Mouse (Mus musculus): ENCODE data around the gene Tomm6. TPM values are rescaled to one million over a fixed set of nuclear protein-coding genes. Genes with fewer than 3 reads are reported as not detected.
A peak's percentile ranks its signal among the peaks of the same experiment; 100 is the strongest.

Gene Tomm6
- polyA plus RNA-seq, 1 experiment from 2014 or later: 360 TPM

DNA sequence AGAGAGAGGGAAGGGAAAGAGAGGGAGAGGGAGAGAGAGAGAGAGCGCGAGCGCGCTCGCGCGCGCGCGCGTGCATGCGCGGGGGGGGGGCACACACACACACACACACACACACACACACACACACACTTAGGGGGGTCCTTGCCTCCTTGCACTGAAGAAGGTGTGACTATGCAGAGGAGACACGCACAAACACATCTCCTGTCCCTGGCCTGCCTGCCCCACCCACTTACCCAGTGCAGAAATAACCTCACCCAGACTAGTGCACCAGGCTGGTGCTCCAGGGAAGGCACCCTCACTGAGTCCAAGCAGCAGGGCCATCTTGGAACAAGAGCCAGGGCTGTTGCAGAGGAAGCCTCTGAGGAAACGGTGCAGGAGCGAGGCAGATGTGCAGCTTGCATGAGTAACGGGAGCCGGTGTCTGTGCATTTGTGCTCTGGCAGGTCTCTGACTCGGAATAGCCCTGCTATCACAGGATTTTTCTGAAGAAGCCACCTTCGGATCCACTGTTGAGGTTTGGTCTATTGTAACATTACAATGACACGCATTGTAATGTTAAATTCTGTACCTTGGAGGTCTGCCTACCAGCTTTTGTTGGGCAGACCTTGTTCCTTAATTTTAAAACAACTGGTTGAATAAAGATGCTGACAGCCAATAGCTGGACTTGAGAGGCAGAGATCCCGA is 24.8 kb upstream of the Tomm6 start:
- Histone ChIP-seq H3K9ac (ENCODE audit: low read depth, low read length) (no peak overlapping the region), H3K27me3 (ENCODE audit: control insufficient read depth, insufficient read depth, low read length) (0 out of 2 replicates have a peak, but pooled peaks cover 2% of the 10 kb centered on the region), H3K9me3 (replicated peaks; ENCODE audit: control insufficient read depth, low read length) (no peaks in the 10 kb centered on the region), H3K4me3 (ENCODE audit: low read depth, low read length) (no peak overlapping the region), H3K4me1 (ENCODE audit: control insufficient read depth, insufficient read depth, low read length) (peaks cover 6% of the 10 kb centered on the region), H3K36me3 (ENCODE audit: control insufficient read depth, insufficient read depth, low read length) (no peaks in the 10 kb centered on the region), H3K27ac (ENCODE audit: low read depth, low read length) (no peak overlapping the region), H3K4me2 (no peak overlapping the region)
- WGBS (ENCODE audit: insufficient replicate concordance): 48% methylated on average over 15 of the region's 22 CpGs
- ATAC-seq (replicated peaks; ENCODE audit: insufficient number of reproducible peaks, low FRiP score, low TSS enrichment): no peak

DNA sequence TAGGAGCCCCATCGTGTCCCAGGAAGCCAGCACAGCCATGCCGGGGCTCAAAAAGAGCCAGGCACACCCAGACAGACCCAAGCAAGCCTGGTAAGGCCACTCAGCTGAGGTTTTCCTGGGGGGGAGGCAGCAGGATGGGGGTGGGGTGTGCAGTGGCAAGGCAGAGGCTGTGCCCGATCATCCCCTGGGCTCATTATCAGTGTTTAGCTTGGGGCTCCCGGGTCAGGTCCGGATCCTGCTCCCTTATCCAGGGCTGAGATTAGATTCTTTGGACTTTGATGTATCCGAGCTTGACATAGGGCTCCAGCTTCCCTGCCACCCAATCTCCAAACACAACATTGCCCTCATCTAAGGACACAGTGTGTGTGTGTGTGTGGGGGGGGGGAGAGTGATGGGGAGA is 23.7 kb upstream of the Tomm6 start:
- H3K4me1 ChIP-seq (ENCODE audit: control insufficient read depth, insufficient read depth, low read length): peaks cover 6% of the 10 kb centered on the region
- H3K4me3 ChIP-seq (ENCODE audit: low read depth, low read length): no peak overlapping the region
- 14% methylated on average over 6 of the region's 6 CpGs for WGBS (ENCODE audit: insufficient replicate concordance)
- no peak overlapping the region for H3K4me2 ChIP-seq
- no peak overlapping the region for H3K27ac ChIP-seq (ENCODE audit: low read depth, low read length)
- H3K36me3 ChIP-seq (ENCODE audit: control insufficient read depth, insufficient read depth, low read length): no peaks in the 10 kb centered on the region
- H3K9ac ChIP-seq (ENCODE audit: low read depth, low read length): no peak overlapping the region; the same call in 1 of the 2 replicates
- no peak for ATAC-seq (replicated peaks; ENCODE audit: insufficient number of reproducible peaks, low FRiP score, low TSS enrichment)
- H3K9me3 ChIP-seq (replicated peaks; ENCODE audit: control insufficient read depth, low read length): no peaks in the 10 kb centered on the region
- H3K27me3 ChIP-seq (ENCODE audit: control insufficient read depth, insufficient read depth, low read length): 0 out of 2 replicates have a peak, but pooled peaks cover 2% of the 10 kb centered on the region

DNA sequence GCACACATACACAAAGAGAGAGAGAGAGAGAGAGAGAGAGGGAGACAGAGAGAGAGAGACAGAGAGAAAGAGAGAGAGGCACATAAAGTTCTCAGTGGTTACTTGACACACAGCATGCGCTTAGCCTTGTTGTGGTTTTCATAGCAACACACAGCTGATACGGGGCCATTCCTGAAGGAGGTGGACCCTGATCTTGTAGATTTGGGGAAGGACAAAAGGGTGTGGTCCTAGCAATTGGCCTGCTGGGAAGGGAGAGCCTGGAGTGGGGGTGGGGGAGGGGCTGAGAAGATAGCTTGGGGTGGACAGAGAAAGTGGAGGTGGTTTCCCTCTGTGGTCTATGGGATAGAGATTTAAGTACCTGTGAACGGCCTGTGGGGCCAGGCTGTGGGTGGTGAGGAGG is 21.9 kb upstream of the Tomm6 start:
- Histone ChIP-seq H3K9ac (ENCODE audit: low read depth, low read length) (no peak overlapping the region), H3K36me3 (ENCODE audit: control insufficient read depth, insufficient read depth, low read length) (no peaks in the 10 kb centered on the region), H3K4me3 (ENCODE audit: low read depth, low read length) (no peak overlapping the region), H3K4me2 (no peak overlapping the region), H3K27ac (ENCODE audit: low read depth, low read length) (no peak overlapping the region), H3K9me3 (replicated peaks; ENCODE audit: control insufficient read depth, low read length) (no peaks in the 10 kb centered on the region), H3K4me1 (ENCODE audit: control insufficient read depth, insufficient read depth, low read length) (peaks cover 6% of the 10 kb centered on the region), H3K27me3 (ENCODE audit: control insufficient read depth, insufficient read depth, low read length) (0 out of 2 replicates have a peak, but pooled peaks cover 2% of the 10 kb centered on the region)
- no peak for ATAC-seq (replicated peaks; ENCODE audit: insufficient number of reproducible peaks, low FRiP score, low TSS enrichment)
- WGBS (ENCODE audit: insufficient replicate concordance): 46% methylated on average over 3 of the region's 3 CpGs

DNA sequence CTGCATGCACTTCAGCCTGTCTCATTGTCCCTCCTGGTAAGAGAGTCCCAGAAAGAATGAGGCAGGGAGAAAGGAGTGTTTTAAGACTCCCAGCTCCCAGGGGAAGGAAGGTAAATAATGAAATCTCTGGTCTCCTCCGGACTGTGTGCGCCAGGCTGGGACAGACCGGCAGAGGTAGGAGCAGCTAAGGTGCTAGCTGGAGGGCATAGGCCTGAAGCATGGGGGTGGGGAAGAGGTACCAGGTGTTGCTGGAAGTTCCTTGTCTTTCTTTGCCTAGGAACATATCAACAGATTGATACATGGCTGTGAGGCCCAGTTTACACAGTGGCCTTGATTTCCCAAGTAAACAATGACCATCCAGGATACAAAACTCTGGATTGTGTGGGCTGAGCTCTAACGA is 20.8 kb upstream of the Tomm6 start:
- Histone ChIP-seq H3K4me3 (ENCODE audit: low read depth, low read length) (no peak overlapping the region), H3K9ac (ENCODE audit: low read depth, low read length) (no peak overlapping the region), H3K27me3 (ENCODE audit: control insufficient read depth, insufficient read depth, low read length) (peaks cover 2% of the 10 kb centered on the region; the same call in 1 of the 2 replicates), H3K4me2 (no peak overlapping the region), H3K27ac (ENCODE audit: low read depth, low read length) (no peak overlapping the region), H3K9me3 (replicated peaks; ENCODE audit: control insufficient read depth, low read length) (no peaks in the 10 kb centered on the region), H3K4me1 (ENCODE audit: control insufficient read depth, insufficient read depth, low read length) (peaks cover 6% of the 10 kb centered on the region), H3K36me3 (ENCODE audit: control insufficient read depth, insufficient read depth, low read length) (no peaks in the 10 kb centered on the region)
- WGBS (ENCODE audit: insufficient replicate concordance): 63% methylated on average over 4 of the region's 4 CpGs
- ATAC-seq (replicated peaks; ENCODE audit: insufficient number of reproducible peaks, low FRiP score, low TSS enrichment): no peak

DNA sequence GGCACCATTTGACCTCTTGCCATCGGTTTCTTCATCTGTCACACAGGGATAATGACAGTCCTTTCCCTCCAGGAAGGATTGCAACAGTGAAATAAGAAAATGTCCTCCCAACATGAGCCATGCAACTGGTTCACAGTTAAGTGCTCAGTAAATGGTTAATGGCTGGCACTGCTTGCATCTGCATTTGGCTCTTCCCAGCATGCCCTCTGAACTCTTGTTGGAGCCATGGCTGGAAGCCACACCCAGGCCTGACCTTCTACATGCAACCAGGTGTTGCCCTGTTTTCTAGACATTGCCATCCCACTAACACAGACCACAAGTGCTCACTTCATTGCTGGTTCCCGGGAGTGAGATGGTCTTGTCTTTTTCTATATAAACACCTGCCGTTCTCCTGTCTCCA is 19.8 kb upstream of the Tomm6 start:
- Histone ChIP-seq H3K27ac (ENCODE audit: low read depth, low read length) (no peak overlapping the region), H3K27me3 (ENCODE audit: control insufficient read depth, insufficient read depth, low read length) (peaks cover 8% of the 10 kb centered on the region), H3K9me3 (replicated peaks; ENCODE audit: control insufficient read depth, low read length) (no peaks in the 10 kb centered on the region), H3K4me2 (no peak overlapping the region), H3K4me3 (ENCODE audit: low read depth, low read length) (no peak overlapping the region), H3K4me1 (ENCODE audit: control insufficient read depth, insufficient read depth, low read length) (peaks cover 6% of the 10 kb centered on the region), H3K9ac (ENCODE audit: low read depth, low read length) (no peak overlapping the region), H3K36me3 (ENCODE audit: control insufficient read depth, insufficient read depth, low read length) (no peaks in the 10 kb centered on the region)
- WGBS (ENCODE audit: insufficient replicate concordance): 79% methylated on average over 3 of the region's 3 CpGs
- no peak for ATAC-seq (replicated peaks; ENCODE audit: insufficient number of reproducible peaks, low FRiP score, low TSS enrichment)

DNA sequence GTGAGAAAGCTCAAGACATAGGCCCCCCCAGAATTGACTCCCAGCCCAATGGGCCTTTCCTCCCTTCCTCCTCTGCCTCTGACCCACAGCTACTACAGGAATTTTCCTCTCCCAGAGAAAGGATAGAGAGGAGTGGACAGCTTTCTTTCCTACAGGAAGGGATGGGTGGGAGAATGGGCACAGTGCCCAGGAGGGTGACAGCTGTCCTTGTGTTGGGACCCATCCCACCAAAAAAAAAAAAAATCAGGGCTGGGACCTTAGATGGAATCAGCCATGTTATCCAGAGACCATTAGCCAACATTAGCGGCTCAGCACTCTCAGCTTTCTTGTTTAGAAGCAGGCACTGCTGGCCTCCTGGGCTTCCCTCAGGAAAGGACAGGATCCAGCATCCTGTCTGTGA is 18.0 kb upstream of the Tomm6 start:
- H3K9ac ChIP-seq (ENCODE audit: low read depth, low read length): no peak overlapping the region
- peaks cover 19% of the 10 kb centered on the region for H3K27me3 ChIP-seq (ENCODE audit: control insufficient read depth, insufficient read depth, low read length)
- no peak overlapping the region for H3K4me2 ChIP-seq
- no peak overlapping the region for H3K27ac ChIP-seq (ENCODE audit: low read depth, low read length)
- H3K4me1 ChIP-seq (ENCODE audit: control insufficient read depth, insufficient read depth, low read length): peaks cover 8% of the 10 kb centered on the region
- no peaks in the 10 kb centered on the region for H3K36me3 ChIP-seq (ENCODE audit: control insufficient read depth, insufficient read depth, low read length)
- ATAC-seq (replicated peaks; ENCODE audit: insufficient number of reproducible peaks, low FRiP score, low TSS enrichment): no peak
- H3K4me3 ChIP-seq (ENCODE audit: low read depth, low read length): no peak overlapping the region
- 44% methylated on average over 1 of the region's 1 CpGs for WGBS (ENCODE audit: insufficient replicate concordance)
- no peaks in the 10 kb centered on the region for H3K9me3 ChIP-seq (replicated peaks; ENCODE audit: control insufficient read depth, low read length)

DNA sequence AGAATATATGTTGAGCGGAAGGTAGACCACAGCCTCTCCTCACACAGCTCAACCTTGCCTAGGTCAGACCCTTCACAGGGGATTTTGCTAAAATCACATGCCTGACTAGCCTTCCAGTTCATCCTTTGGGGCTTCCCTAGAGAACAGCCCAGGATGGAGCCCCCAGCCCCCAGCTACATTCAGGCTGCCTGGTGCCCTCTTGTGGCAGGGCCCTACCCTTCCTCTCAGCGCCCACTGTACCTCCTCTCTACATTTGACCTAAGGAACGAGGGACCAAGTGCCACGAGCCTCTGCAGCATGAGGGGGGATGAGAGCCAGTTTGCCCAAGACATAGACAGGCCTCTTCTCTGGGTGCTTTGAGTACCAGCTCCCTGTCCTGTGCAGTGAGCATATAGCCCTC is 16.5 kb upstream of the Tomm6 start:
- H3K4me3 ChIP-seq (ENCODE audit: low read depth, low read length): no peak overlapping the region
- no peaks in the 10 kb centered on the region for H3K36me3 ChIP-seq (ENCODE audit: control insufficient read depth, insufficient read depth, low read length)
- H3K27ac ChIP-seq (ENCODE audit: low read depth, low read length): no peak overlapping the region
- WGBS (ENCODE audit: insufficient replicate concordance): 81% methylated on average over 4 of the region's 4 CpGs
- ATAC-seq (replicated peaks; ENCODE audit: insufficient number of reproducible peaks, low FRiP score, low TSS enrichment): no peak
- no peak overlapping the region; the same call in 1 of the 2 replicates for H3K9ac ChIP-seq (ENCODE audit: low read depth, low read length)
- H3K4me2 ChIP-seq: no peak overlapping the region
- peaks cover 19% of the 10 kb centered on the region for H3K27me3 ChIP-seq (ENCODE audit: control insufficient read depth, insufficient read depth, low read length)
- no peaks in the 10 kb centered on the region for H3K9me3 ChIP-seq (replicated peaks; ENCODE audit: control insufficient read depth, low read length)
- peaks cover 8% of the 10 kb centered on the region for H3K4me1 ChIP-seq (ENCODE audit: control insufficient read depth, insufficient read depth, low read length)

DNA sequence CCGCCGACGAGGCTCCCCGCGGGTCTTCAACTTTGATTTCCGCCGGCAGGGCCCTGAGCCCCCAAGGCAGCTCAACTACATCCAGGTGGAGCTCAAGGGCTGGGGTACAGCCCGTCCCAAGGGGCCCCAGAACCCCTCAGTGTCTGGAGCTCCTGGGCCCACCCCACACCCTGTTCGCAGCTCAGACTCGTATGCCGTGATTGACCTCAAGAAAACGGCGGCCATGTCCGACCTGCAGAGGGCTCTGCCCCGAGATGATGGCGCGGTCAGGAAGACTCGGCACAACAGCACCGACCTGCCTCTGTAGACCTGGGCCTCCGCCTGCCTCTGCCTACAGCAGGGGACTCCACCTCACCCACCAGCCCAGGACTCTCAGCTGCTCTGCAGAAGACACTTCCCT is 15.4 kb upstream of the Tomm6 start:
- Histone ChIP-seq H3K9ac (ENCODE audit: low read depth, low read length) (no peak overlapping the region), H3K4me2 (peak overlapping the region; percentile 38), H3K27me3 (ENCODE audit: control insufficient read depth, insufficient read depth, low read length) (peaks cover 17% of the 10 kb centered on the region), H3K4me3 (ENCODE audit: low read depth, low read length) (no peak overlapping the region; the same call in 1 of the 2 replicates), H3K9me3 (replicated peaks; ENCODE audit: control insufficient read depth, low read length) (no peaks in the 10 kb centered on the region), H3K36me3 (ENCODE audit: control insufficient read depth, insufficient read depth, low read length) (no peaks in the 10 kb centered on the region), H3K27ac (ENCODE audit: low read depth, low read length) (no peak overlapping the region), H3K4me1 (ENCODE audit: control insufficient read depth, insufficient read depth, low read length) (peaks cover 8% of the 10 kb centered on the region)
- no peak for ATAC-seq (replicated peaks; ENCODE audit: insufficient number of reproducible peaks, low FRiP score, low TSS enrichment)
- WGBS (ENCODE audit: insufficient replicate concordance): 27% methylated on average over 20 of the region's 20 CpGs

Data from heart, embryonic 11.5 days (tissue).